Mouse (Mus musculus) neural tube, embryonic 14.5 days (tissue): ENCODE measurements at regions not wholly inside any gene's neighbourhood (a gene's known extent, or its start where the extent isn't known, plus 50 kb on each side); places are given as distances from the start of the nearest gene placed in this dataset.

Experiments used
- ATAC-seq: fragments of 200-750 bp; cut with Nextera tagmentation; 2 replicates; pipeline ENCODE4 v1.8.0; 2017; ENCODE audit warnings: low read depth, mild to moderate bottlenecking, moderate TSS enrichment, moderate library complexity
- H3K27ac ChIP-seq: fragments of 300-500 bp; sonication (generic); 2 replicates; pipeline ENCODE4 v1.5.1; 2014; ENCODE audit warnings: low read depth, mild to moderate bottlenecking, control low read depth, low read length, moderate library complexity, mixed read lengths
- H3K27me3 ChIP-seq: fragments of 300-500 bp; sonication (generic); 2 replicates; pipeline ENCODE4 v1.6.1; 2014; ENCODE audit warnings: low read length; ENCODE audit not compliant: control insufficient read depth, insufficient read depth
- H3K36me3 ChIP-seq: fragments of 300-500 bp; sonication (generic); 2 replicates; pipeline ENCODE4 v1.6.1; 2014; ENCODE audit warnings: low read length, mixed read lengths; ENCODE audit not compliant: control insufficient read depth, insufficient read depth
- H3K4me1 ChIP-seq: fragments of 300-500 bp; sonication (generic); 2 replicates; pipeline ENCODE4 v1.6.1; 2014; ENCODE audit warnings: low read length; ENCODE audit not compliant: control insufficient read depth, insufficient read depth
- H3K4me2 ChIP-seq: fragments of 300-500 bp; sonication (generic); 2 replicates; pipeline ENCODE4 v1.6.1; 2014; ENCODE audit warnings: mild to moderate bottlenecking, low read depth, low read length, control low read depth
- H3K4me3 ChIP-seq: fragments of 300-500 bp; sonication (generic); 2 replicates; pipeline ENCODE4 v1.5.1; 2014; ENCODE audit warnings: low read depth, low read length, control low read depth, mixed read lengths
- H3K9ac ChIP-seq: fragments of 300-500 bp; sonication (generic); replicated peaks from 2 replicates; pipeline ENCODE4 v1.6.1; 2014; ENCODE audit warnings: low read depth, mild to moderate bottlenecking, control low read depth, low read length, mixed read lengths
- H3K9me3 ChIP-seq: fragments of 300-500 bp; sonication (generic); 2 replicates; pipeline ENCODE4 v1.6.1; 2016; ENCODE audit warnings: low read length; ENCODE audit not compliant: control insufficient read depth
- WGBS: fragments of 180-500 bp; shearing (Covaris S2); extraction: QIAGEN DNeasy Blood & Tissue Kit; methylation state at CpG from one replicate; pipeline ENCODE4 v1.1.7; 2014; 5-methylcytosine and 5-hydroxymethylcytosine counted together

GRCm38 (mm10) chr5:119978096-119978715 lies 138.1 kb upstream of the Rbm19 start:
- Histone ChIP-seq H3K9me3 (no peaks in the 10 kb centered on the region), H3K27ac (no peak overlapping the region), H3K4me1 (peaks cover 8% of the 10 kb centered on the region; the same call in 1 of the 2 replicates), H3K9ac (no peak overlapping the region), H3K36me3 (no peaks in the 10 kb centered on the region), H3K4me3 (no peak overlapping the region), H3K27me3 (no peaks in the 10 kb centered on the region), H3K4me2 (no peak overlapping the region)
- no peak for ATAC-seq
- WGBS, result 18% methylated on average over 10 of the region's 10 CpGs

DNA sequence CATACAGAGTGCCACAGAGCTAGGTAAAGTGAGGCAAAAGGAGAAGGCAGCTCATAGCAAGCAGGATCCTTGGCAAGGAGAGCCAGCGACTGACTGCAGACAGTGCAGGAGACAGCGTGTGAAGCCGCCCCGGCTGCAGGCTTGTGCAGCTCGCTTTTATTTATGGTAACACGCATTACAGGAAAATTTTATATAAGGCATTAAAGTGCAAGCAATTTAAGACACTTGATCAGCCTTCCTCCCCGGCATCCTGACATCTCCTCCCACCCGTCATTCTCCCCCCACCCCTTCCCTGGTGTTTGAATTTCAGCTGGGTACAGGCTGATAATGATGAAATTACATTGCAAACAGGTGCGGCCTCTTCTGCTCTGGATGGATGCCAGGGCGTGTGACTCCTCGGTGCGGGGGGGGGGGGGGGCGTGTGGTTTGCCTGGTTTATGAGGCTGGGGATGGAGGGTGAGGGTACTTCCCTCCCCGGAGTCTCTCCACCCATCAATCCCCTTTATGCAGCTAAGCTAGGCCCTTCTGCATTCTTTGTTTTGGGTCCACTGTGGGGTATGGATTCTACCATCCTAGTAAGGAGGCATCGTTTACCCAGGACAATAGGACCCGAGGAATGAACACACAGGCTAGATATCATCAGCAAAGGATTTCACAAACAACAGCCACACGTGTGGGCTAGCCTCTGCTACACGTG lies 135.0 kb upstream of the Rbm19 start:
- no peak overlapping the region for H3K9ac ChIP-seq

DNA sequence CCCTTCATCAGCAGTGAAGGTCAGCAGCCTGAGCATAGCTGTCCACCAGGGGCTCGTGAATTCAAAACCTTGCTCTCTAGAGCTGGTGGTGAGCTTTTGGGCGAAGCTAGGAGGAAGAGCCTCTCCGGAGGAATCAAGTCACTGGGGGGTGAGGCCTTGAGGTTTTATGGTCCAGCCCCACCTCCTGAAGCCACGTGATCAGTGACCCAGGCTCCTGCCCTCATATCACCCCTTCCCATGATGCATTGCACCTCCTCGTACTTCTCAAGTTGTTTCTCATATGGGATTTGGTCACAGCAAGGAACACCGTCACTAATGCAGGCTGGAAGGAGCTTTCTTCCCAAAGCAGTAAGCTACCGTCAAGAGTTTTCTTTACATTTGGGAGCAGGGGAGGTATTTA lies 132.1 kb upstream of the Rbm19 start:
- Histone ChIP-seq H3K4me2 (no peak overlapping the region), H3K27ac (no peak overlapping the region), H3K36me3 (no peaks in the 10 kb centered on the region), H3K9me3 (no peaks in the 10 kb centered on the region), H3K4me1 (no peaks in the 10 kb centered on the region), H3K4me3 (no peak overlapping the region), H3K27me3 (no peaks in the 10 kb centered on the region), H3K9ac (no peak overlapping the region)
- ATAC-seq, result no peak
- 63% methylated on average over 7 of the region's 7 CpGs for WGBS

More for the DNA sequence above, 135.0 kb upstream of the Rbm19 start:
- H3K4me2 ChIP-seq, result no peak overlapping the region
- no peak overlapping the region for H3K4me3 ChIP-seq
- no peaks in the 10 kb centered on the region for H3K27me3 ChIP-seq
- peak; percentile 41; the same call in 1 of the 2 replicates for ATAC-seq
- no peaks in the 10 kb centered on the region for H3K36me3 ChIP-seq
- H3K4me1 ChIP-seq, result 0 out of 2 replicates have a peak, but pooled peaks cover 3% of the 10 kb centered on the region
- peak overlapping the region; percentile 48; the same call in 1 of the 2 replicates for H3K27ac ChIP-seq
- 52% methylated on average over 17 of the region's 18 CpGs for WGBS
- H3K9me3 ChIP-seq, result no peaks in the 10 kb centered on the region

DNA sequence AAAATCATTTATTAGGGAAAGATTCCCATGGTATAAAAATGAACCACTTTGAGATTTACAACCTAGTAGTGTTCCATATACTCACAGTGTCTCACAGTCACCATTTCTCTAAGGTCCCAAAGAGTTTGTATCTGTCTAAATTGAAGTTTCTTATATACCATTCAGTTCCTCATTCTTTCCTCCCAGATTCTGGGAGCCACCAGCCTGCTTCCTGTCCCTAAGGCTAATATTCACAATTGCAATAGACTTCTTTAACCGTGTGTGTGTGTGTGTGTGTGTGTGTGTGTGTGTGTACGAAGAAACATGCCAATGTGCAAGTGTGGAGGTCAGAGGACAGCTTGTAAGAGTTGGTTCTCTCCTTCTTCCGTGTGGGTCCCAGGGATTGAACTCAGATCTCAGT lies 124.1 kb upstream of the Rbm19 start:
- no peaks in the 10 kb centered on the region for H3K27me3 ChIP-seq
- WGBS, result 71% methylated on average over 3 of the region's 3 CpGs
- no peak for ATAC-seq
- H3K36me3 ChIP-seq, result no peaks in the 10 kb centered on the region
- no peak overlapping the region for H3K4me2 ChIP-seq
- H3K9me3 ChIP-seq, result no peaks in the 10 kb centered on the region
- no peak overlapping the region for H3K9ac ChIP-seq
- H3K4me1 ChIP-seq, result no peaks in the 10 kb centered on the region
- no peak overlapping the region for H3K4me3 ChIP-seq
- no peak overlapping the region for H3K27ac ChIP-seq

DNA sequence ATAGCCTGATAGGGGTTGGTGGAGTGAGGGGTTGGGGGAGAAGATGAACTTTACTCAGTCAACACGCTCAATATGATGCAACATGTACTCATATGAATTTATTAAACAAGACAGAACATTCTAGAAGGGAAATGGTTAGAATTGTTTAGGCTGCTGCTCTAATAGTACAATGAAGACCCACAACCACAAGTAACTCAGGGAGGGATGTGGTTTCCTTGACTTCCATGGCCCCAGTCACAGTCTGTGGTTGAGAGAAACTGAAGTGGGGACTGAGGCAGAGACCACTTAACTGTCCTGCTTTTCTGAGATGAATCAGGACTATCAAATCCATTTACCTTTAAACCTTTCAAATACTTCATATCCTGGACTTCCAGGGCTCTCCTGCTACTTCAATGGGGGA lies 120.5 kb upstream of the Rbm19 start:
- Histone ChIP-seq H3K27ac (no peak overlapping the region), H3K9ac (no peak overlapping the region), H3K4me3 (no peak overlapping the region), H3K9me3 (no peaks in the 10 kb centered on the region), H3K4me1 (no peaks in the 10 kb centered on the region), H3K36me3 (no peaks in the 10 kb centered on the region), H3K27me3 (no peaks in the 10 kb centered on the region), H3K4me2 (no peak overlapping the region)
- WGBS, result 95% methylated on average over 1 of the region's 1 CpGs
- no peak for ATAC-seq

DNA sequence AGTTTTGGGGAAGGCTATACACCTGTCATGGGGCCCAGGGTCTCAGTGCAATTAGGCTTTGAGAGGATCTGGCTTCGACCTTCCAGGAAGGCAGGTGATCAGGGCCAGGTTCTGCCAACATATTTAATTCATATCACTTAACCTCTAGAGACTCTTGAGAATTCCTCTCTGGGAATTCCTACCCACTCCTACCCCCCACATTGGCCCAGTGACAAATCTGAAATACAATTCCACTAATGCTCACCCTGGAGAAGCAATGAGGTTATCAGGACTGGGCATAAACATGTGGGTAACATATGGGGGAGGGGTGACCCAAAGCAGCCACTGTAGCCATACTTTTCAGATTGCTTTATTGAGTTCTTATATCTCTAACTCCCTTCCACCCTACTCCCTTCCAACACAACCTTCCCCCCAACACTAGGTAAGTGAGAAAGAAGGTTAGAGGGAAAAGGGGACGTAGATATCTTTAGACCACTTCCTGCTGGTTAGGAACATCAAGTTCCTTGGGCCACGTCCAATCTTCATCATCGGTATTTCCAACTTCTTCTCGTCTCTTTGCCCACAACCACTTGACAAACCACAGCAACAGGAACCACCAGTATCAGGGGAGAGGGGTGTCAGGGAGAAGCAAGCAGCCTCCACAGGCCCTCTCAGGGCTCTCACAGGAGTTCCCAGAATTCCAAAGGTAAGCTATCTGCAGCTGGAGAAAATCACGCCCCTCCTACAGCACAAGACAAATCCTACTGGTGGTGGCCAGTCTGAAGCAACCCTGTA lies 110.4 kb upstream of the Rbm19 start:
- H3K27me3 ChIP-seq, result no peaks in the 10 kb centered on the region
- H3K4me1 ChIP-seq, result no peaks in the 10 kb centered on the region
- H3K9me3 ChIP-seq, result no peaks in the 10 kb centered on the region
- H3K27ac ChIP-seq, result no peak overlapping the region
- 91% methylated on average over 6 of the region's 6 CpGs for WGBS
- no peak overlapping the region for H3K4me3 ChIP-seq
- H3K36me3 ChIP-seq, result no peaks in the 10 kb centered on the region
- no peak overlapping the region for H3K9ac ChIP-seq
- ATAC-seq, result no peak
- no peak overlapping the region for H3K4me2 ChIP-seq

DNA sequence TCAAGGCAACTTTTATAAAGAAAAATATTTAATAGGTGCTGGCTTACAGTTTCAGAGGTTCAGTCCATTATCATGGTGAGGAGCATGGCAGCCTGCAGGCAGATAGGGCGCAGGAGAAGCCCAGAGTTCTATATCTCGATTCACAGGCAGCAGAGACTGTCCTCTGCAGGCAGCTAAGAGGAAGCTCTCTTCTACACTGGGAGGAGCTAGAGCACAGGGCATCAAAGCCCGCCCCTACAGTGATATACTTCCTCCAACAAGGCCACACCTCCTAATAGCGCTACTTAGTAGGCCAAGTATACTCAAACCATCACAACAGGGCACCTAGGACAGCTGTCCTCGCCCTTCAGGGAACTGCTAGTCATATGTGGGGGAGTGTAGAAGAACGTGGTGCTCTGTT lies 108.5 kb upstream of the Rbm19 start:
- no peak overlapping the region for H3K27ac ChIP-seq
- H3K36me3 ChIP-seq, result no peaks in the 10 kb centered on the region
- H3K4me3 ChIP-seq, result no peak overlapping the region
- no peak overlapping the region for H3K4me2 ChIP-seq
- H3K27me3 ChIP-seq, result no peaks in the 10 kb centered on the region
- ATAC-seq, result no peak
- H3K9me3 ChIP-seq, result no peaks in the 10 kb centered on the region
- no peaks in the 10 kb centered on the region for H3K4me1 ChIP-seq
- no peak overlapping the region for H3K9ac ChIP-seq
- 69% methylated on average over 6 of the region's 6 CpGs for WGBS

GRCm38 (mm10) chr5:120008306-120008705 lies 108.0 kb upstream of the Rbm19 start:
- ATAC-seq, result no peak
- H3K27me3 ChIP-seq, result no peaks in the 10 kb centered on the region
- H3K9ac ChIP-seq, result no peak overlapping the region
- 50% methylated on average over 9 of the region's 9 CpGs for WGBS
- H3K4me2 ChIP-seq, result no peak overlapping the region
- no peak overlapping the region for H3K27ac ChIP-seq
- no peaks in the 10 kb centered on the region for H3K9me3 ChIP-seq
- H3K4me1 ChIP-seq, result no peaks in the 10 kb centered on the region
- no peak overlapping the region for H3K4me3 ChIP-seq
- no peaks in the 10 kb centered on the region for H3K36me3 ChIP-seq

- no peaks in the 10 kb centered on the region for H3K36me3 ChIP-seq
- no peak overlapping the region for H3K4me3 ChIP-seq
- H3K4me2 ChIP-seq, result no peak overlapping the region
- H3K27ac ChIP-seq, result no peak overlapping the region
- H3K27me3 ChIP-seq, result no peaks in the 10 kb centered on the region
- H3K9ac ChIP-seq, result no peak overlapping the region
- no peak for ATAC-seq
- H3K9me3 ChIP-seq, result no peaks in the 10 kb centered on the region
- no peaks in the 10 kb centered on the region for H3K4me1 ChIP-seq
- 84% methylated on average over 10 of the region's 10 CpGs for WGBS
These were observed 100.8 kb upstream of the Rbm19 start for GRCm38 (mm10) chr5:120015417-120015816.
